Mouse (Mus musculus) small intestine, adult 2 months (tissue): ENCODE results near the gene Irx4.

Experiments
- CTCF ChIP-seq: fragments of 200-500 bp; IDR thresholded peaks from 2 replicates; pipeline ENCODE4 v1.5.1; 2012; ENCODE audit warnings: low read depth, mild to moderate bottlenecking, control low read depth, inconsistent platforms, low read length, moderate library complexity, mixed read lengths; ENCODE audit not compliant: insufficient replicate concordance, insufficient read length; ENCODE audit errors: extremely low read depth
- POLR2A ChIP-seq: fragments of 200-500 bp; IDR thresholded peaks from 2 replicates; pipeline ENCODE4 v1.6.1; 2012; ENCODE audit warnings: low read depth, mild to moderate bottlenecking, control low read depth, inconsistent platforms, low read length, moderate library complexity

GRCm38 (mm10) chr13:73214301-73214700 is 46.0 kb upstream of the Irx4 start:
- TF ChIP-seq POLR2A (no peak), CTCF (no peak)
